Mouse (Mus musculus) megakaryocyte, embryonic 14.5 days (primary cell): ENCODE measurements around the gene Ankrd11. TPM values are rescaled to one million over a fixed set of nuclear protein-coding genes. Genes with fewer than 3 reads are reported as not detected.

Experiments used
- H3K27me3 ChIP-seq: replicated peaks from 2 replicates; pipeline ENCODE3; 2012; ENCODE audit warnings: inconsistent platforms
- H3K36me3 ChIP-seq: replicated peaks from 2 replicates; pipeline ENCODE3; 2012; ENCODE audit warnings: low read length, inconsistent platforms, mixed read lengths
- H3K4me1 ChIP-seq: 2 replicates; pipeline ENCODE4 v1.6.1; 2012; ENCODE audit warnings: inconsistent platforms
- H3K4me3 ChIP-seq: replicated peaks from 2 replicates; pipeline ENCODE3; 2012; ENCODE audit warnings: moderate library complexity, mild to moderate bottlenecking, inconsistent platforms
- H3K9me3 ChIP-seq: 2 replicates; pipeline ENCODE4 v1.6.1; 2012; ENCODE audit warnings: inconsistent platforms
- FLI1 ChIP-seq: IDR thresholded peaks from 2 replicates; pipeline ENCODE4 v1.6.1; 2012; ENCODE audit warnings: low read length, inconsistent platforms, mixed read lengths
- GATA1 ChIP-seq: IDR thresholded peaks from 3 replicates; pipeline ENCODE4 v1.6.1; 2012; ENCODE audit warnings: mixed read lengths, low read length, inconsistent platforms, borderline replicate concordance
- polyA plus RNA-seq: library from polyadenylated mRNA; stranded (reverse); fragments of >175 nt; gene quantifications from 2 replicates; pipeline ENCODE4 v1.2.3, GENCODE M21; 2012; ENCODE audit warnings: low replicate concordance; ENCODE audit not compliant: insufficient read depth

The Ankrd11 gene
- polyA plus RNA-seq, 1 experiment = 49.4 TPM

- Histone ChIP-seq H3K27me3 (no peaks in the 10 kb centered on the region), H3K4me1 (peaks cover 100% of the 10 kb centered on the region), H3K36me3 (peaks cover 25% of the 10 kb centered on the region), H3K4me3 (no peak overlapping the region), H3K9me3 (no peaks in the 10 kb centered on the region)
- no peak for TF ChIP-seq FLI1
- no peak for TF ChIP-seq GATA1
These were observed 106.2 kb downstream of the Ankrd11 start for GRCm38 (mm10) chr8:122935912-122936311.

DNA sequence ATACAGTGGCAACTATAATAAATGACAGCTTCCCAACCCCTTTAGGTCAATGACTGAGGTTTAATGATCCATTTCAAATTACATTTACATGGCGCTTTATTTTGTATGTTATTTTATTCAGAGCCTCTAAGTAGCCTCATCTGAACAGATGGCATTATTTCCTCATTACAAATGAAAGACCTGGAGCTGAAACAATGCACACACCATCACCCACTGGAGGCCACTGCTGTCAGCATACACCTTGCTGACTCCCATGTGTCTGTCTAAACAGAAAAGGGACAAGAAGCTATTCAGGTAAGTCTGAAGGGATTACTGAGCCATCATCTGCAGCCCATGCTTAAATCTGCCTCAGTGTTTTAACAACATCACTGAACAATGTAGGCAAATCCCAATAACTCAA, 107.0 kb downstream of the Ankrd11 start:
- TF ChIP-seq GATA1 (no peak), FLI1 (no peak)
- H3K27me3 ChIP-seq = no peaks in the 10 kb centered on the region
- H3K36me3 ChIP-seq = peaks cover 22% of the 10 kb centered on the region
- H3K4me3 ChIP-seq = no peak overlapping the region
- H3K4me1 ChIP-seq = peaks cover 100% of the 10 kb centered on the region
- H3K9me3 ChIP-seq = no peaks in the 10 kb centered on the region

DNA sequence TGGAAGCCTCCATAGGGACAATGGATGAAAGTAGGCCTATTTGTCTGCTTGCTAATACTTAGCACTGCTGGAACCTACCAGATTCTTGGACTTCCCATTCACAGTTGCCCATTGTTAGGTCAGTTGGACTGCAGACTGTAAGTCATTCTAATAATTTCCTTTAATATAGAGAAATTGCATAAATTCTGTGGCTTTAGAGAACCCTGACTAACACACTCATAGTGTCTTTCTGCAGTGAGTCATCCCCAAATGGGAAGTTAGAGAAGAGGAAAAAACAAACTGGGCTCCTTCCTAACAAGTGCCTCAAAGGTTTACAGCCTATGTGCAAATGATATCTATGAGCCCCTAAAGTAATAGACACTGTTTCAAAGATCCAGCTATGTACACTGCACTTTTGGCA, 108.1 kb downstream of the Ankrd11 start:
- Histone ChIP-seq H3K9me3 (no peaks in the 10 kb centered on the region), H3K4me3 (no peak overlapping the region), H3K27me3 (no peaks in the 10 kb centered on the region), H3K4me1 (peaks cover 100% of the 10 kb centered on the region), H3K36me3 (peaks cover 19% of the 10 kb centered on the region)
- TF ChIP-seq GATA1 (no peak), FLI1 (no peak)

- TF ChIP-seq GATA1 (no peak), FLI1 (no peak)
- Histone ChIP-seq H3K4me3 (peak overlapping the region; percentile 50), H3K9me3 (no peaks in the 10 kb centered on the region), H3K4me1 (peaks cover 100% of the 10 kb centered on the region), H3K27me3 (no peaks in the 10 kb centered on the region), H3K36me3 (peaks cover 32% of the 10 kb centered on the region)
These were observed 109.5 kb downstream of the Ankrd11 start for GRCm38 (mm10) chr8:122932561-122932959.

DNA sequence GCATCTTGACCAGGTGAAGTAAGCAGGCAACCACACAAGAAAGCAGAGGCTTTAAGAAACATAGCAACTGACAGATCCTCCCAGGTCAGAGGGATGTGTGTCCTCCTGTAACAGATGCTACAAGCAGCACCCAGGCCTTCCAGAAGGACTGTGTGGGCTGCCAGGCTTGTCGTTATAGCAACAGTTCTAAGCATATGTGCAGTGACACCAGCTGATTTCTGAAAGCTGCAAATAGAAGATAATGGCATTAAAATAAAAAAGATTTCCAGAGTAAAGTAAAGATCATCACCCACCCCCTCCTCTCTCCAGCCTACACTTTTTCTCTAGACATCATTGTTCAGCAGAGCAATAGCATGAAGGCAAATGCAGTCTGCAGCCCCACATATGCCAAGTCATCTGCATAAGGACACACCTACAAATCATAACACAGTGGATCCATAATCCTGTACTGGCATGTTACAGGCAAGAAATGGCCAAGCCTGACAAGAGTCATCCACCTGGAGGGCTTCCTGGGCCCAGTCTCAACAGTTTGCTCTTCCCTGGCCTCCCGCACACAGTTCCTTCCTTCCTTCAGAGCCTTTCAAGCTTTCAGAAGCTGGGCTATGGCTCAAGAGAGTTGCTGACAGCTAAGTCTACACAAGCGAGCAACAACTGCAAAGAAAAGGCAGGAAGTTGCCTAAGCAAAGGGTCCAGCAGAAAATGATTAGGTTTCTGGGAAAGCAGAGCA, 110.1 kb downstream of the Ankrd11 start:
- Histone ChIP-seq H3K9me3 (no peaks in the 10 kb centered on the region), H3K4me3 (peak overlapping the region; percentile 34), H3K27me3 (no peaks in the 10 kb centered on the region), H3K36me3 (peaks cover 37% of the 10 kb centered on the region), H3K4me1 (peaks cover 100% of the 10 kb centered on the region)
- no peak for TF ChIP-seq GATA1
- no peak for TF ChIP-seq FLI1

DNA sequence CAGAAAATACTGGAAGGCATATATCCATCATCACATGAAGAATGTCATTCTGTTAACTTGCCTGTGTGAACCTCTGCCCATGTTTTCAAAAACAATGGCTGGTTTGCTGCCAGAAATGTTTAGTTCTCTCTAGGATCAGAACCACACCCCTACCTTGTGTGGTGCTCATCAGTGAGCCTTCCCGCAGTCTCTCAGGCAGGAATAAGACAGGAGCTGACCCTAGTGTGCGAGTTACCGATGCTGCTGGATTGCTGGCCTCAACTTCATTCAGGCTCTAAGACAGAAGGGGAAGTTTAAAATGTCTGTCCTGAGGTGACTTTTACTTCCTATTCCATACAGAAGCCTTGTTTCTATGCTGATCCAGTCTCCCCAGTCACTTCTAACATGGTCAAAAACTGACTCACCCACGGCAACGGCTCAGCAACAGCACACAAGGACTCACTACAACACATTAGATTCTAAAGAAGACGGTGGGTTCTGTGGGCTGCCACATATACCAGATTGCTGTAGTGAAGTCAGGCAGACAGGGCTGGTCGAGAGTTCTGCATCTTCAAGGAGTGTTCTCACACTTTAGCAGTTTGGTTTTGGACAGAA, 113.3 kb downstream of the Ankrd11 start:
- Histone ChIP-seq H3K36me3 (peaks cover 45% of the 10 kb centered on the region), H3K27me3 (no peaks in the 10 kb centered on the region), H3K4me3 (peak overlapping the region; percentile 44), H3K4me1 (peaks cover 97% of the 10 kb centered on the region), H3K9me3 (no peaks in the 10 kb centered on the region)
- no peak for TF ChIP-seq FLI1
- no peak for TF ChIP-seq GATA1

DNA sequence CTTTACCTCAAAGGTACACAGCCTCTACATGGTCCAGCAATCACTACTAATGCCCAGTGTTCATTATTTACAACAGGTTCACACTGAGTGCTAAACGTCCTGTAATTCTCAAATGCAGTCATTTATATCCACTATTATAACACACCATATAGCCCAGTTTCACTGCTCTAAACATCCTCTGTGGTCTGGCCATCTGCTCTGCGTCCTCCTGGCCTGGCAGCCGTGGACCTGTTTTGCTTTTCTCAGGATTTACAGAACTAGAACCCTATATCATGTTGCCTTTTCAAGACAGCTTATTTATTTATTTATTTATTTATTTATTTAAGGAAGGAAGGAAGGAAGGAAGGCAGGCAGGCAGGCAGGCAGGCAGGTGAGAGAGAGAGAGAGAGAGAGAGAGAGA, 114.2 kb downstream of the Ankrd11 start:
- Histone ChIP-seq H3K9me3 (no peaks in the 10 kb centered on the region), H3K4me3 (no peak overlapping the region), H3K36me3 (peaks cover 41% of the 10 kb centered on the region), H3K4me1 (peaks cover 97% of the 10 kb centered on the region), H3K27me3 (no peaks in the 10 kb centered on the region)
- TF ChIP-seq FLI1 = no peak
- no peak for TF ChIP-seq GATA1

DNA sequence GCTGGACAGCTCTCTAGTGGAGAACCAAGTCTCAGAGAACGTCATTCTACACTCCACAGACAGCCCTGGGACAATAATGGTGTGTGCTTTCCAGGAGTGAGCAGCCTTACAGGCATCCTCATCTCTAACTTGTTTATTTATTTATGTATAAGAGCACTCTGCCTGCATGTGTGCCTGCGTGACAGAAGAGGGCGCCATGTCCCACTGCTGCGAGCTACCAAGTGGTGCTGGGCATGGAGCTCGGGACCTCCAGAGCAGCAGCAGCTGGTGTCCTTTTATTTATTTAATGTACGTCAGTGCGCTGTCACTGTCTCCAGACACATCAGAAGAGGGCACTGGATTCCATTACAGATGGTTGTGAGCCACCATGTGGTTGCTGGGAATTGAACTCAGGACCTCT, 115.3 kb downstream of the Ankrd11 start:
- Histone ChIP-seq H3K4me3 (peak overlapping the region; percentile 7), H3K4me1 (peaks cover 97% of the 10 kb centered on the region), H3K36me3 (peaks cover 42% of the 10 kb centered on the region), H3K27me3 (no peaks in the 10 kb centered on the region), H3K9me3 (no peaks in the 10 kb centered on the region)
- no peak for TF ChIP-seq GATA1
- TF ChIP-seq FLI1 = no peak

GRCm38 (mm10) chr8:122925939-122926722, 115.9 kb downstream of the Ankrd11 start:
- no peak overlapping the region for H3K4me3 ChIP-seq
- H3K9me3 ChIP-seq = no peaks in the 10 kb centered on the region
- peaks cover 46% of the 10 kb centered on the region for H3K36me3 ChIP-seq
- H3K27me3 ChIP-seq = no peaks in the 10 kb centered on the region
- TF ChIP-seq GATA1 = no peak
- no peak for TF ChIP-seq FLI1
- H3K4me1 ChIP-seq = peaks cover 97% of the 10 kb centered on the region

DNA sequence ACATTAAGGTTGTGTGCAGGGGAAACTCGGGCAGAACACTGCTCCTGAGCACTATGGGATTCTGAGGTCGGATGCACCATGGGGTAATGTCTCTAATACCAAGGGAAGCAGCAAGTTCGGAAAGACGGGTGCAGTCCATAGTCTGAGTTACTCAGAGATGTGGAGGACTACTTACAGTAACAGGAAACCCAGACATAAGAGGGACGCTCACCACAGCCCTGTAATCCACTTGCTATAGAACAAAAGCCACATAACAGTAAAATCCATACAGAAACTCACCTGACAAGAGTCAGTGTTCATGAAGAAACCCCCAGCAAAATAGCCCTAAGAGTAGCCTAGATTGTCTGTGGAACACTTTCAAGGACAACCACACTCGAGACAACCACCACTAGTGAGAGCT, 118.0 kb downstream of the Ankrd11 start:
- Histone ChIP-seq H3K27me3 (no peaks in the 10 kb centered on the region), H3K4me1 (peaks cover 97% of the 10 kb centered on the region)
- no peak for TF ChIP-seq FLI1

More for the DNA sequence above, 118.0 kb downstream of the Ankrd11 start:
- H3K4me3 ChIP-seq = peak overlapping the region; percentile 79
- no peaks in the 10 kb centered on the region for H3K9me3 ChIP-seq
- peaks cover 40% of the 10 kb centered on the region for H3K36me3 ChIP-seq
